14 mouse cellular contexts compared by ENCODE assay signal in the genomic region with DNA sequence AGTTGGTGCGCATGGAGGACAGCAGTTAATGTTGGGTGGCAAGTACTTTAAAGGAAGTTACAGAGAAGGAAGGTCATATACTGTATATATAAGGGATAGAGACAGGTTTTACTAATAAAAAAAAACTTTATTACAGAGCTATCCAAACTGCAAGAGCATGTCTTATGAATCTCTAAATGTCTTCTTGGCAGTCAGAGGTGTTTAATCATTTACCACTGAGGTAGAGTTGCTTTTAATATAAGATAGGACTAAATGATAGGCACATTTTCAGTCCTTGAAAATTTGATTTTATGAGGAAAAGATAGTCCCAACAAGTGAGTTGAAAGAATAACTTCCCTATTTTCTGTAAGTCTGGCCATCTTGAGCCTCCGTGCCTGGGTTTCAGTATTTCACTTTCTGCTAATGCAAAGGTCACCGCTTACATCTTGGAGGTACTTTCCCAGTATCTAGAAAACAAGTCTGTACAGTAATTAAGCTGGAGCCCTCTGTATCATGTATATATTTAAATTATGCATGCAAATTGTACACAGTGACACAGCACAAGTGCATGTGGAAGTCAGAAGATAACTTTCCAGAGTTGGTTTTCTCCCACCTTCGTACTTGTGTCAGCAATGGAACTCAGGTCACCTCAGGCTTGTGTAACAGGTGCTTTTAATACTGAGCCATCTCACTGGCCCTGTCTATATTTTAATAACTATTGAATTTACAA.
"Had no signal": no experiment of that assay in that cellular context is flagged by ENCODE, and none has a peak within 500 bp of the region (broad histone marks: within the 10 kb centered on the region; RNA-seq: fewer than 3 reads in every experiment).

No protein-coding gene starts in this region.

- ATAC-seq: intestine, embryonic 16.5 days; midbrain, embryonic 15.5 days had no signal

- H3K9me3 ChIP-seq: liver, embryonic 13.5 days; midbrain, embryonic 12.5 days; midbrain, embryonic 15.5 days; neural tube, embryonic 13.5 days; stomach, embryonic 15.5 days had no signal

- H3K4me3 ChIP-seq: left cerebral cortex, adult 2 months; liver, embryonic 13.5 days; midbrain, embryonic 12.5 days; midbrain, embryonic 15.5 days; myocyte; neural tube, embryonic 13.5 days; stomach, embryonic 15.5 days had no signal

- H3K4me2 ChIP-seq: liver, embryonic 13.5 days; midbrain, embryonic 12.5 days; midbrain, embryonic 15.5 days; neural tube, embryonic 13.5 days; stomach, embryonic 15.5 days had no signal

- H3K27ac ChIP-seq: left cerebral cortex, adult 2 months; liver, embryonic 13.5 days; midbrain, embryonic 12.5 days; midbrain, embryonic 15.5 days; neural tube, embryonic 13.5 days; stomach, embryonic 15.5 days had no signal

- H3K4me1 ChIP-seq: liver, embryonic 13.5 days; midbrain, embryonic 12.5 days; midbrain, embryonic 15.5 days; neural tube, embryonic 13.5 days; stomach, embryonic 15.5 days had no signal

- DNase-seq: kidney, postnatal 10 days; layer of hippocampus, postnatal 36 days; liver, embryonic 13.5 days; lung, adult 2 months; lung, postnatal 14 days; lung, postnatal 4 days; thymus, postnatal 25 days had no signal

- H3K9ac ChIP-seq: liver, embryonic 13.5 days; midbrain, embryonic 12.5 days; midbrain, embryonic 15.5 days; neural tube, embryonic 13.5 days; stomach, embryonic 15.5 days had no signal

- H3K27me3 ChIP-seq: liver, embryonic 13.5 days; midbrain, embryonic 12.5 days; midbrain, embryonic 15.5 days; neural tube, embryonic 13.5 days; stomach, embryonic 15.5 days had no signal
